Mouse (Mus musculus): ENCODE data around the gene Gpr176.
"Not testable (repeated sequence)": the region's sequence is repeated elsewhere in the genome, so short reads cannot be mapped to it uniquely, and the experiment has no call there.

Gpr176 gene

DNA sequence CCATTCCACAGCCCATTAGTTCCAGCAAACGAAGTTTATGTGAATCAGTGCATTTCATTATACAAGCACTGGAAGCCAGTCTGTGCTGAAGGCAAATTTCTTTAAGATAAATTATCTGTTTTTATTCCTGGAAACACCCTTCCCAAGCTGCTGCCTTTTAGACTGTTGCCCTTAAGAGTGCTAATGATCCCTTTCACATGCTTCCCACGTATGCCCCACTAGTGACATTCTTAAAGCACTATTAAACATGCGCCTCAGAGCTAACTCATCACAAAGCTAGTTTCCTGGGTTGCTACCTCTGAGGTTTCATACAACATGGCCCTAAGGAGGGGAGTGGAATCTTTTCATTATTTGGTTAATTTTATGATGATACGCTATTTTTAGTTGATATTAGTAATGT, 74.6 kb downstream of the Gpr176 start:
- no peak for DNase-seq

DNA sequence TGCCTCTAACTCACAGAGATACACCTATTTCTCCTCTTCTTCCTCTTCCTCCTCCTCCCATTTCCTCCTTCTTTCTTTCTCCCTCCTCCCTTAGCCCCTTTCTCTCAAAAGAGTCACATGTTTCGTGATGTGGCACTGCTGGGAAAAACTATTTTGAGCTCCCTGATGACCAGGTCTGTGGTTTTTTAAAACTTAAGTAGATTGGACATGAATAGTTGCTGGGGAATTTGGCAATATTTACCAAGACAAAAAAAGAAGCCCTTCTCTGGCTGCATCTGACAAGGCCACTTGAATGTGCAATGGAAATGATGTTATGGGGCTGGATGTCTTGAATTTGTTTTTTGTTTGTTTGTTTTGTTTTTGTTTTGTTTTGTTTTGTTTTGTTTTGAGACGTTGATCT, 75.3 kb downstream of the Gpr176 start:
- no peak for DNase-seq

GRCm38 (mm10) chr2:118295505-118295904, 77.7 kb downstream of the Gpr176 start:
- no peak for DNase-seq

DNA sequence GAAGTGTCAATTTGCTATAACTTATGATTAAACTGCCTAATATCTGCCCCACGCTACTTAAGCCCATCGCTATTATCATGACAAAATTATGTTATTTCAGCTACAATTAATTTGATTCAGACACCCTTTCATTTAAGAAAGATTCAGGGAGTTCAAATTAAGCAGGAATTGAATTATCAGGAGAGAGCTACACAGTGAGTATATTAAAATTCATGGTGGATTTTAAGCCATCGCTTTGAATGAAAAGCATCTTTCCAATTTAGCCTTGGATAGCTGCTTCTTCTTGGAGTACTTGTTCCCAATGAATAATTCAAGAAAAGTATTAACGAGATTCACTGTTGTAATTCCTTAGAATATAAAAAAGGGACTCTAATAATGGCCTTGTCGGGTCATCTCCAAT, 79.6 kb downstream of the Gpr176 start:
- no peak for DNase-seq

- not testable (repeated sequence) for DNase-seq
Measured at GRCm38 (mm10) chr2:118289066-118289460, 84.2 kb downstream of the Gpr176 start.

GRCm38 (mm10) chr2:118288326-118289065, 84.7 kb downstream of the Gpr176 start:
- DNase-seq: peak in 1 of 2 experiments; percentile 15

DNA sequence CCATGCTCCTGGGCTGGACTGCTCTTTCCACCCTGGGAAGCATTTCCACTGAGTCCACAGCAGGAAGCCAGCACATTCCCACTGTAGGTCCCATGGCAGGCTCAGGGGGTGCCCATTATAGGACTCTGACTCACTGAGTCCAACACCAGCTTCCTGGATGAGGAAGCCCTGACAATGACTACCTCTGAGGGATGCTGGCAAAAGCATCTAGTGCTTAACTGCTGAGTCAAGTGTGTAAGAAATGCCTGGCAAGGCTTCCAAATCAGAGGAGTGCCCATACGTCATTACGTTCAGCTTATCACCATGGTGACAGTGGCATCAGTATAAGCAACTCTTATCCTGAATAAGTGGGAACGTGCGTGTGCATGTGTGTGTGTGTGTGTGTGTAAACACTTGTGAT, 85.5 kb downstream of the Gpr176 start:
- DNase-seq: no peak

- no peak for DNase-seq
Measured at GRCm38 (mm10) chr2:118282467-118282866, 90.8 kb downstream of the Gpr176 start.

DNA sequence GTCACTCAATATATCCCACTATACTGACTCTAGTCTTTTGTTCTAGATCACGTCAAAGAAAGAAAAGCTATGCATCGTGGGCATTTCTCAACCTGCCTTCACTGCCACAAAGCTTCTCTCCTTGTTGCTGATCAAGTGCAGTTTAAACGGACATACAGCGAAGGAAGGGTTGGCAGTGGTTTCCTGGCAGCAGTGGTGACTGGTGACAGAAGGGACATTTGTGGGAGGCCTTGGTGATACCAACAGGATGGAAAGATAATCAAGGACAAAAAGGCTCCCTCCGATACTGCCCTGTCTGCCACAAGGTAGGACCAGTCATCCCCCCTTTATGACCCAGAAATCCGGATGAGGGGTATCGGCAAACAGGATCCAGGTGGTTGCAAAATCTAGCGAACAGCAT, 95.0 kb downstream of the Gpr176 start:
- peak; percentile 61 to 71 for DNase-seq

- no peak for DNase-seq
Measured at GRCm38 (mm10) chr2:118271606-118272005, 101.6 kb downstream of the Gpr176 start.

DNA sequence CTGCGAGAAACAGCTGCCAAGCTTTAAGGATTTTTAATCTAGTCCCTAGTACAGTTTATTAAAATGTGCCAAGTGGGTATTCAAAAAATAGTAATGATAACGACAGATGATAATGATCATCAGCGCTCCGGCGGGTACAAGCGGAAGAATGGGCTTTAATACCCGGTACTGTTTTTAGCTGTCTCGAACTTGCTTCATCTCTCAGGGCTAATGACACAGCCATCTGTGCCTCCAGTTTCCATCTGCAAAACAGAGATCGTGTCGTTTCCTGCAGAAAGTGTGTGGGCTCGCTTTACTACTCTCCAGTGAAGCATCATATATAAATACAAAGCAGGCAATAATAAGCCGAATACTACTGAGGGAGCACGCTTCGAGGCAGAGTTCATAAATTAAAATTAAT, 103.0 kb downstream of the Gpr176 start:
- DNase-seq: no peak

- DNase-seq: no peak
Measured at GRCm38 (mm10) chr2:118263914-118264201, 109.4 kb downstream of the Gpr176 start.

DNA sequence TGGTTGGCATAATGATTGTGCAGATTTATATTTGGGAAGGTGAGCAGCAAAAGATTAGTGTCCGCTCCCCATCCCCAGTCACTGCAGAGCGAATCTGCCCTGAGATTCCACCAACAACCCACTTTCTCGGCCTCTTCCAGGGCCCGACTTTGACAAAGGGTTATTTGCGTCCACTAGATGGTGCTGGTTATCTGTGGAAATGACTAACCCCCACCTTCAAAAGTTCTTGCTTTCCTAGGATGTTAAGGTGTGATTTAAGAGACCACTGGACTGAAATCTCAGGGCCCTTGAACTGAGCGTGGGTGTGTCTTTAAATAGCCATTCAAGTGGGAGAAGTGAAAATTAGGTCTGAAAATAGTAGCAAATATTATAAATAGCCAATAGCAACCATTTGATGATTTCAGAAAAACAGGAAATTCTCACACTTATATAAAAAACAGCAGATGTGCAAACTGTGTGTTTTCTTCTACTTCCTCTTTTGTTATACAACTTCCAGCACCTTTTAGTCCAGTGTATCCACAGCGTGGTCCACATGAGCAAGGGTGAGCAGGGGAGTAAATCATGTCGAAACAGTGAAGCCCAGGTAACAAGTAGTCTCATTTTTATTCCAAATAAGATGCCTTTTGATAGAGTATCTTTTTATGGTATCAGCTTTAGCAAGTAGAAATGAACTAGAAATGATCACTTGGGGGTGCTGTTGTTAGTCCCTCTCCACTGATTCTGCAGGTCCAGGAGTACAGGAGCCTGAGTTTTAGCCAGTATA, 109.9 kb downstream of the Gpr176 start:
- DNase-seq: peak; percentile 54 to 70

DNA sequence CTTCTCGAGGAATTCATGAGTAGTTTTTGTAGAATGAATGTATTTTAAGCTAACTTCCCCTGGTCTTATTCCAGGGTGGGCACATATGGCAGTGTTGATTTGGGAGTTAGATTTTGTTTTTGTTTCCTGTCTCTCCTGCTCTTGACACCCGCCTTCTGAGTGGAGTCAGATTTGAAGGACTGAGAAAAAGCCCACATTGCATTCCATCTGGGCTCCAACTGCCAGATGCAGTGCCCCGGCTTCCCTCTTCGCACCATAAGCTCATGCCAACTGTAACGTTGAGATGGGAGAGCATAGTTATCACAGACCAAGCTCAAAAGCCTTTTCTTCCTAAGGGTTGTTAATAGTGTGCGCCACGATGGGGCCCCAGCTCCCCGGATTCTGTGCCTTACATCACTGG, 110.5 kb downstream of the Gpr176 start:
- DNase-seq: no peak

- DNase-seq: no peak
Measured at GRCm38 (mm10) chr2:118259746-118260145, 113.5 kb downstream of the Gpr176 start.

GRCm38 (mm10) chr2:118257094-118257493, 116.1 kb downstream of the Gpr176 start:
- no peak for DNase-seq

- DNase-seq: peak in 1 of 2 experiments; percentile 47
Measured at GRCm38 (mm10) chr2:118256621-118257053, 116.6 kb downstream of the Gpr176 start, which contains the start of gene Fsip1. Fsip1 (minus strand) TSS chr2:118256966.

DNA sequence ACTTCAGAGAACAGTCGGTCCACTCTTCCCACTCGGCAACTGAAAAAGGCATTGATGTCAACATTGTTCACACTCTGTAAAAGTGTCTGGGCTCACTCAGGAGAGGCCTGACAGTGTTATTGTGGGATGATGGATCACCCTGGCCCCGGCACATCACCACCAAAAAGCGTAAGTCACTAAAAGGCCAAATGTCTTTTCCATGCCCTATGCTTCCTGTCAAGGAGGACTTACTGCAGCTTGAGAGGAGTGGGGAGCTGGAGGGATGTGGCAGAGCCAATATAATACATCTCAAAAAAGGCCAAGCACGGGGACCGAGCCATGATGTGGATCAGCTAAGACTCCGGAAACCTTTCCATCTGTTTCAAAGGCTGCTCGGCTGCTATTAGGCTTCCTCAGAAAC, 118.7 kb downstream of the Gpr176 start:
- DNase-seq: no peak

- no peak for DNase-seq
Measured at GRCm38 (mm10) chr2:118248966-118249365, 124.3 kb downstream of the Gpr176 start.

GRCm38 (mm10) chr2:118248016-118248415, 125.2 kb downstream of the Gpr176 start:
- no peak for DNase-seq

DNA sequence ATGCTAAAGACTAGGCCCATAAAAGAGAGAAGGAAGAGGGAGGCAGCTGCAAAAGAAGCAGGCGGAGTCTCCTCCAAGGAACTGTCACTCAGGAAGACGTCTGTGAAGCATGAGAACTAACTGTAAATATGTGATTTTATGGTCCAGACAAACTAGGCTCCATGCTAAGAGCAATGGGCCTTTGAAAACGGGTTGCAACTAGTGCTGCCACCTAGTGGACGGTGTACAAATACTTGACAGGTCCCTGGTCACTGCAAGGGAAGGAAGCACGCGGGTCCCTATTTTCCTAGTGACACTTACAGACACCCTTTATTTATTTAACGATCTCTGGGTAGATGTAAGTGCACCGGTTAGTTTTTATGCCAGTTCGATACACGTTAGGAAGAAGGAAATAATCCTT, 127.3 kb downstream of the Gpr176 start:
- DNase-seq: peak; percentile 66 to 82

DNA sequence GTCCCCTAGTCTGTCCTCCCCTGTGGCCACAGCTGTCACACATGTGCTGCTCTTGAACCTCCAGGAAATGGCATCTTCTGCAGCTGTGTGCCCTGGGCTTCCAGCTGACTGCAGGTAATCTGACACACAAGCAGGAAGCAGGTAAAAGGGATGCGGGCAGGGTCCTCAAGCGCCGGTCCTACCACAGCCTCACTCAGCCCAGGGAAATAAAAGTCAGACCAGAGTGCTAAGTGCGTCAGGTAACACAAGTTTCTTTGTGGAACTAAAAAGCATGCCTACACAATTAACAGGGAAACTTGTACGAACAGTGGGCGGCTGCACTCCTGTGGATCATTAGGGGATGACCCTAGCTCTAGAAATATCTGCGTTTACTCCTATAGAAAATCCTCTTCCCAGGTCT, 137.0 kb downstream of the Gpr176 start:
- no peak for DNase-seq

- no peak for DNase-seq
Measured at GRCm38 (mm10) chr2:118235614-118236013, 137.6 kb downstream of the Gpr176 start.

- DNase-seq: no peak
Measured at GRCm38 (mm10) chr2:118230544-118230943, 142.7 kb downstream of the Gpr176 start.
